Mouse (Mus musculus) megakaryocyte, adult 5-6 weeks (primary cell): ENCODE measurements around the gene Tuba4a. TPM values are rescaled to one million over a fixed set of nuclear protein-coding genes. Genes with fewer than 3 reads are reported as not detected.

ENCODE experiments used
- ATAC-seq: 2 replicates; pipeline ENCODE4 v1.8.0; 2016; ENCODE audit warnings: mild to moderate bottlenecking, inconsistent platforms; ENCODE audit not compliant: poor library complexity, severe bottlenecking
- total RNA-seq, 2 experiments: library from RNA; stranded (forward) in 1 of 2; stranded (reverse) in 1 of 2; fragments of 153-499, 151-499 nt in 1 of 2; fragments of 221-1000, 200-1000 nt in 1 of 2; gene quantifications; 2 replicates each; pipeline versions ENCODE4 v1.2.3 to v1.2.4; 2015 to 2017

The Tuba4a gene
- 373 and 391 TPM in 2 replicates for total RNA-seq (2015)
- 160 and 168 TPM in 2 replicates for total RNA-seq (2017)

DNA sequence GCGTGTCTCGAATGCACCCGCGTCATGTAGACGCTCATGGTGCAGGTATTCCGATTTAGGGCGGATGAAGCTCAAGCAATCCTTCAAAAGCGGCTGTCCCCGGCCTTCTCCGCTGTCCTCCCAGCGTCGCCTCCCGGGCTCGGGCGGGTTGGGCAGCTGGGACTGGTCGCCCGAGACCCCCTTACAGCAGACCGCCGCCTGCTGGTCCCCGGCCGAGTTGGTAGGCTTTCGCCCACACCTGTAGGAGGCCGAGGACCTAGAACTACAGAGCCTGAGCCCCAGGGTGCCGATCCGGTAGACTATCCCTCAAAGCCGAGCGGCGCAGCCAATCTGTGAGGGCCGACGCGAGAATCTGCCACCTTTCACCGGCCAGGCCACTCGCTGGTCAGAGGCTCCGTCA is at the start of gene Tuba4a:
Gene Tuba4a, minus strand, starts transcription at position 335 of the 400 bp plus-strand sequence.
- peak; percentile 1; the same call in 1 of the 2 replicates for ATAC-seq

DNA sequence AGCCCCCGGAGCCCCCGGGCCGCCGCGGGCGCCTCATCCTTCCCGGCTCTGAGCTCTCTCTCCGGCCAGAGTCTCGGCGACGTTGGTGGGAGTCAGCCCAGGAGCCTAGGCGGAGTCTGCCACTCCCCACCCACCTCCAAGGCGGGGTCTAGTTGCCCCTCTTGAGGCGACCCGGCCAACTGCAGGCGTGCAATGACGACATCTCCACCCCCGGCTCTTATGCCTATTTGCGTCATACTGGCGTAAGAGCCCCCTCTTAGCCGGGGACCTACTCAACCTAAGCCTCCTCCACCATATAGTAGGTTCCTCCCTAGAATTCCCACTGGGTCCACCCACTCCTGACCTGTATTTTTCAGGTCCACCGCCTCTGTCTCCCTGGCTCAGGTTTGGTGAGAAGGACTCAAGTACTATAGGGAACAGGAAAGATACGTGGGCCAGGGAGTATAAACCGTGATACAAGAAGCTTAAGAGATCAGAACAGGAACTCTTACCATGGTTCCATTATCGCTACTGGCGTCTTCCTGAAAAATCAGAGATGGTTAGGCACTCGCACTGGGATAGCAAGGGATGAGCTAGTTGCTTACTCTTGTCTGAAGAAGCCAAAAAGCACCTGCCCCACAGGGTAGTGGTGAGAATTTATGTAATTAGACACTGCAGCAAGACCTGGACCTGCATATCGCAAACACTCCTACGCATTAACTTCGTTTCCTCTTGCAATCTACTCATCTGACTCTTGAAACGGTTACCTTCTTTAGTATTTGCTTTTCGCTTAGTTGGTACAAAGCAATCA is 44.6 kb upstream of the Tuba4a start, which contains the start of gene Ptprn:
Gene Ptprn, minus strand, starts transcription at position 412 of the 790 bp plus-strand sequence.
- ATAC-seq: no peak

DNA sequence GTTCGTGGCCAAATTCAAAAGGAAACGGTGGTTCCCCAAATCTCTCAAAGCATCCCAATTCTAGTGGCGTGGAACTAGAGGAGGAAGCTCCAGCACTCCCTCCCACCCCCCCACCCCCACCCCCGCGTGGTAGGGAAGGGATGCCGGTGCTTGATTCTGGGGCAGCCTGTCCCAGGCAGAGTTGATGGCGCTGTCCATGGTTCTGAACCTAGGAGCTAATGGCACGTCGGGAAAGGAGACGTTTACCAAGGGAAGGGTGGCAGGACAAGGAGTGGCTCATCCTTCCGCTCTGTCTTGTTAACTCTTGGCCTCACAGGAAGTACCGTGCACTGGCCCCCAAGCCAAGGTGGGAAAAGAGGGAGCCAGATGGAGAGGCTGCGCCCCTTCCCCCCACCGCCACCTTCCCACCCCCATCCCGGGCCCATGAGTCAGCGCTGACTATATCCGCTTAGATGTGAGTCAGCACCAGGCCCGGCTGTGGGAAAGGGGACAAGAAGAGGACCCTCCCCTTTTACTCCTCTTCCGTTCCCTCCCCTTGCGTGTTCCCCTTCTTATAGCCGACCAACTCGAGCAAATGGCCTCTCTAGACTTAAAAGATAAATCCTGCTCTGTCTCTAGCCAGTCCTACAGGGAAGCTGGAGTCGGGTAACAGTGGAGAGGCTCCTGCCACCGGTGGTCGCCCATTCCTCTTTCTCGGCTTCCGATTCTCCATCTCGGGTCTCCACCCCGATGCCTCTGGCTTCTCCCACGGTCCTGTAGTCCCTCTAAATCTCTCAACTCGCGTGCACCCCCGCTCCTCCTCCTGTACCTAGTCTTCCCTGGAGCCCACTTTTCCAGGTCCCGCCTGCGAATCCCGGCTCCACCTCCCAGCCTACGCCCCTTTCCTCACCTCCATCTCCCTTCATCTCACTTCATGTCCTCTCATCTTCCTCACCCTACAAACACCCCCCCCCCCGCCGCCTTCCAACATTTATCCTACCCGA is 43.6 kb upstream of the Tuba4a start:
- 0 out of 2 replicates have a peak, but pooled peaks have one; percentile 33 for ATAC-seq

DNA sequence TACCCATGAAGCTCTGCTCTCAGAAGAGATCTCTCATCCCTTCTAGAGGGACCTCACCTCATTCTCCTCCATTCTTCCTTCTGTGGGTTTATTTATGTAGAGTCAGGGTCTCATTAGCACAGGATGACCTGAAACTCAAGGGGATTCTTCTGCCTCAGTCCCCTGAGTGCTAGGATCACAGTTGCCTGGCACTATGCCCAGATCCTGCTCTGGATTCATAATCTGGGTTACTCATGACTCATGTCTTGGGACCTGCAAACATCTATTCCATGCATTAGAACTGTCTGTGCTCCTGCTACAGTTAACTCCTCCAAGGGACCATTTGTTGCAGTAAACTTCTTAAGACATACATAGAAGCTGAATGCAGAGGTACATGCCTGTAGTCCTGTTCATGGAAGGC is 41.6 kb upstream of the Tuba4a start:
- ATAC-seq: no peak

DNA sequence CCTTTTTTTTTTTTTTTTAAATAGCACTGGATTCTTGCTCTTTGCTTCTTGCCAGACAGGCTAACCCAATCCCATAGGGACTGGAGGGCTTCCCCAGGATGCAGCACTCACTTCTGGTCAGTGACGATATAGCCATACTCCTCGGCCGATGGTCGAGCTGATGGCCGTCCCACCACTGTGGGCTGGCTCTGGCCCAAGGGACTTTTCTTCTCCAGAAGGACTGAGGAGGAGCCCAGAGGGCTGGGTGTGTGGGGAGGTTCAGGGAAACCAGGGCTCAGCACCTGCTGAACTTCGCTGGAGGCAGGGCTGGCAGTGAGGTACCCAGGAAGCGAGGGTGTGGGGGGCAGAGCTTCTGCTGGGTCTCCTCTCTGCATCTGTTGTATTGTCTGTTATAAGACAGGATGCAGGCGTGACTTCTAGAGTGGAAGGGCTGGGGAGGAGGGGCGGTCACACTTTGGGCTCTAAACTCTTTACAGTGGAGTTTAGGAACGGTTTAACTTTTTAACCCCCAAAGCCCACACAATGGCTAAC is 35.9 kb upstream of the Tuba4a start:
- ATAC-seq: no peak

DNA sequence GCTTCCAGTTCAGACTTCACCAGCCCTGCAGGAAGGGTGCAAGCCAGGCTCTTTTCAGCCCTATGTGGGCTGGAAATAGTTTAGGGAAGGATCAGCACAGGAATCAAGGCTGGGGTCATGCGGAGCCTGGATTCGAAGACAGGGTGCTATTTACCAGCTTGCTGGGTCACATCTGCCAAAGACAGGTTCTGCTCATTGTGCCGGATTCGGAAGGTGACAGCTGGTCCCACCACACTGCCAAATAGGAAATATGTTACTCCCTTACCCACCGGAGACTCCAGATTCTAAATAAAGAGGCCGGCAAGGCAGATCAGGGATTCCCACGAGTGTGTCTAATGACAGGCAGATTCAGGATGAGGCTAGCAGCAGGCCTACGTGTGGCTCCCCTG is 35.0 kb upstream of the Tuba4a start:
- ATAC-seq: no peak

DNA sequence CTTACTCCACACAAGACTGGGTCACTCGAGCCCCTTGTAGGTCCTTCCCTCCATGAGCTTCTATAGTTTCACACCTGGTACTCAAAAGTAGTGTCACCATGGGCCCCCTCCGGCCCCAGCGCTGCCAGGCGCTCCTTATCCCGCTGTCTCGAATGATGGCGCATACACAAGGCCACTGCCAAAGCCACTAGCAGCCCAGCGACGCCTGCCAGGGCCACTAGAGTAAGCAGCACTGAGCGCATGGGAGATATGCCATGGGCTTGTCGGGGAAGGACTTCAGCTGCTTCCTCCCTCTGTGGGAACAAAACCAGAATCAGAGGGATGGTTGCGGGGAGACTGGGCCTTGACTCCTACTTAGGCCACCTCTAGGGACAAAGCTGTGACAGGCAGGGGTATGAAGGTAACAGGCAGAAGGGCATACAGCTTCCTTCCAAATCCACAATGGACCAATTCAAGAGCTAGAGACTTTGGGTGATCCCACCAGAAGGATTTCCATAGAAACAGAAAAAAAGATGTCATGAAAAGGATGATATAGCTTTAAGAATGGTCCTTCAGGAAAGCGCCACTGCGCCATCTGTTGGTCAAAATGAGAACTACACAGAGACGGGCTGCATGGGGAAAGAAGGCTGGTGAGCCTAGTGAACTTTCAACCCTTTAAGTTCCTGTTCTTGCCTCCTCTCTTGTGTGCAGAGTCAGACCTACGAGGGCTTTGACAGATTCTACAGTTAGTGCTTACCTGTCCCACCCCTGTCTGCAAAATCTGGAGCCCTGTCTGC is 34.4 kb upstream of the Tuba4a start:
- peak; percentile 68 for ATAC-seq

DNA sequence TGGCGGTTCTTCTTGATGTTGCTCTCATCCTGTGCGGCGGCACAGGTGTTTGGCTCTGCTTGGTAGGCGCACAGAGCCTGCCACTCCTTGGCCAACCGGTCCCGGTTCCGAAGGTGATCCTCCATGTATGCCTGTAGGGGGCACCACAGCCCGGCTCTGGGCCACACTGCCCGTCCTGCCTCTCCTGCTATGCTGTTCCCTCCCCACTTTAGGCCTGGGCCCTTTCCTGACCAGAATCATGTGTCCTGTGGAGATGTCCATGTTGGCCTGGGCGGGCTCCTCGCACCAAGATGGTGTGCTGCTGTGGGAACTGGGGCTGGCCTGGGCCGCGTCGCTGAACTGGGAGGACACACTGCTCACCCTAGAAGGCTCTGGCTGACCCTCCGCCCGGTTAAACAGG is 33.4 kb upstream of the Tuba4a start:
- ATAC-seq: no peak

DNA sequence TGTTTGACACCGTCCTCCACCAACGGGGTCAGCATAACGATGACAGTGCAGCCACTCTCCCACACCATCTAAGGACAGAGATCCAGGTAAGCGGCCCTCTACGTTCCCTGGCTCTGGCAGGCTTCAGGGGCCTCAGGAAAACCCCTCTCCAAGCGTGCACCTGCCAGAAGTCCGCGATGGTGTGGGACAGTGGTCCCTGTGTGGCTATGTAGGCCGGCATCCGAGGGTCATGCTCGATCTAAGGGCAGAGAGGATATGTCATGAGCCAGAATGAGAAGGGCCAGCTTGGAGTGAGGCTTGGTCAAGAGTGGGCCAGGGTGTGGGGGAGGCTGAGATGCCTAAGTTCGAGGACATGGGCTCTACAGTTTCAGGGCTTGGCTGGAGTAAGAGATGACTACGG is 32.6 kb upstream of the Tuba4a start:
- no peak for ATAC-seq

DNA sequence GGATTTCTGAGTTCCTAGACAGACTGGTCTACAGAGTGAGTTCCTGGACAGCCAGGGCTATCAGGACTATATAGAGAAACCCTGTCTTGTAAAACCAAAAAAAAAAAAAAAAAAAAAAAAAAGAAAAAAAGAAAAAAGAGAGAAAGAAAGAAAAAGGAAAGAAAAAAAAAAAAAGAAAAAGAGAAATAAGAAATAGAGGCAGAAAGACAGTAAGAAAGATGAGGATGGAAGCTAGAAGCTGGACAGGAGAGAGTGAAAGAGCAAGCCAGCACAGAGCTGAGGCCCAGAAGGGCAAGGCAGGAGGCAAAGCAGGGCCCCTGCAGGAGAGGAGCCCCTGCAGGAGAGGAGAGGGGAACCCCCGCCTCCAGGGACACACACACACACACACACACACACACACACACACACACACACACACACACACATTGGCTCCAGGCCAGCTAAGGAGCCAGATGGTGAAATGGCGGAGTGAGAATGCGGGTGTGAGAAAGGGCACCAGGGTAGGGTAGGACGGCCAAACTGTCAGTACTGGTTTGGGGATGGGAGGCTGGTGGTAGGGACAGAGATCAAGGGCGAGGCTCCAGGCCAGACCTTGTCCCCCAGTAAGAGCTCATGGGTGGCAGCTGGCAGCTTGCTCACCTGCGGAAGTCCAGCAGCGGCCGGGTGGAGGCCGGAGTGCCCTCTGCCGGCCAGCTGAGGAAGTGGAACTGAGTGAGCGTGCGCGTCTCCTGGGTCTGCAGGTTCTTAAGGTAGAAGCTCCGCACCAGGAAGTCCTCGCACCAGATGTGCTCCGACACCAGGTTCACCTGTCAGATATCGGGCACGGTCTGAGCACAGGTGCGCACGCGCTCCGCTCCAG is 31.7 kb upstream of the Tuba4a start:
- peak; percentile 96 for ATAC-seq

DNA sequence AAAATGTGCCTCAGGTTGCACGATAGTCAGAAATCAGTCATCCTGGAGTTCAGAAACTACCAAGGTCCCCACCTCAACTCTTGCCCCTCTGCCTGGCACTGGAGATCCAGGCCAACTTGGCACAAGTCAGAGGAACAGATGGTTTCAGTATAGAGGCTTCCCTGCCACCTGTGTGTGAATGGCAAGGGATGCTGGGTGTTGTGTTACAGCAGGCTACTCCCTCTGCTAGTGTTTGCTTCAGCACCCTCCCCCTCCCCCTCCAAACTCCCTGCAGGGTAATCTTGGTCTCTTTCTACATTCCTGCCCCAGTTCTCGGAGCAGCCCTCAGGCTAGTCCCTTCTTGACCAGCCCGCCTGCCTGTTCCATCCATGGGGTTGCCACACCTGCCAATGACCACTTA is 30.8 kb upstream of the Tuba4a start:
- ATAC-seq: no peak

DNA sequence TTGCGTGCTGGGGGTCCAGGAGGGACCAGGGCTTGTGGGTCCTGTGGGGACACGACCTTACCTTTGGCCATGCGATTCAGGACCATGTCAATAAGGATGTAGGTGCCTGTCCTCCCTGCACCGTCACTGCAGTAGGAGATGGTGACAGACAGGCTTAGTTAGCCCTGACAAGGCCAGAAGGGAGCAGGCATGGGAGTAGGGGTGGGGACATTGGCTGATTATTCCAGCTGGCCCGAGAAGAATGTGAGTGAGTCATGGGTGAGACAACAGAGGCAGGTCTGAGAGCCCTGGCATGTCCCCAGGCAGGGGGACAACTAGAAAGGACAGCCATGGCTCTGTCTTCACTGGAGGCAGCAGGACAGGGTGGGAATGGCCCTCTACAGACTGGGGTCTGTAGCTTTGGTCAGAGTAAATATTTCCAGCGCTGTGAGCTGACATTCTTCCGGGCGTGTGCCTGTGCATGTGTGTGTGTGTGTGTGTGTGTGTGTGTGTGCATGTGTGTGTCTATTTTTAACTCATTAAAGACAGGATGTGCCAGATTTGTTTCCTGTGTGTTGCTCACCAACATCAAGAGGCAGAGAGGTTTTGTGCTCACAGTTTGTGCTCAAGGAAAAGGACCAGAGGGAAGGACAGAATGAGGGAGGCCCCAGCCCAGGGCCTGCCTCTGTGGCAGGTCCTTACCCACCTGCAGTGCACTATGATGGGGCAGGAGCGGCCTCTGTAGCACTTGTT is 28.5 kb upstream of the Tuba4a start:
- ATAC-seq: no peak

DNA sequence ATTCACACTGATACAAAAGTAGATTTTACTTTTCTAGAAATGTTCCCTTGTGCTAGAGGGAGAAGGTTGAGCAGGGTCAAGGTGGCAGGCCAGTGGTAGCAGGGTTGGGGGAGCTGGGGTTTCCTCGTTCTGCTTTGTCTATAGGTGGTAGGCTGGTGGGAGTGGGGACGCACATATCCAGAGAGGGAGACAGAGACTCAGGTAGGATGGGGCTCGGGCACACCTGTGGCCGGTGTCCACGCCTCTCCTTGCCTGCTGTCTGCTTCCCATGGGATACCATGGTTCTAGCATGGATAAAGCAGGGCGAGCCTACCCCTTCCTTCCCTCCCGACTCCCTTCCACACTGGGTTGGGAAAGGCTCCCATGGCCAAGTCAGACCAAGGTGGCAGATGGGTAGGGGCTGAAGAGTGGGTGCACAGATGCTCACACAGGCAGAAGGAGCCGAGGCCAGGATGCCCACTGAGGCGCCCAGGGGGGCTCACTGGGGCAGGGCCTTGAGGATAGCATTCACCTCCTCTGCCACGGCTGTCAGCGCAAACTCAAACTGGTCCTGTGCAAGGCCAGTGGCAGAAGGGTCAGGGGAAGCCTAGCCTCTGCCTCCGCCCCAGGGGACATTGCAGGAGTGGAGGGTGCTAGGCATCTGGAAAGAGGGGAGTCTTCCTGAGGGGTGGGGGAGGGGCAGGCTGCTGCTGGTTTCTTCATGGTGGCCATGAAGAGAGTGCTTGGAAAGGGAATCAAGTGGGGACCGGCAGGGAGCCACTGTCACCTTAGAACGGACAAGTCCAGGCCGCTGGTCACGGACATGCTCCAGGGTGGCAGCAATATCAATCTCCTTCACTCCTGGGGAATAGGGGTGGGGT is 27.6 kb upstream of the Tuba4a start:
- no peak for ATAC-seq

DNA sequence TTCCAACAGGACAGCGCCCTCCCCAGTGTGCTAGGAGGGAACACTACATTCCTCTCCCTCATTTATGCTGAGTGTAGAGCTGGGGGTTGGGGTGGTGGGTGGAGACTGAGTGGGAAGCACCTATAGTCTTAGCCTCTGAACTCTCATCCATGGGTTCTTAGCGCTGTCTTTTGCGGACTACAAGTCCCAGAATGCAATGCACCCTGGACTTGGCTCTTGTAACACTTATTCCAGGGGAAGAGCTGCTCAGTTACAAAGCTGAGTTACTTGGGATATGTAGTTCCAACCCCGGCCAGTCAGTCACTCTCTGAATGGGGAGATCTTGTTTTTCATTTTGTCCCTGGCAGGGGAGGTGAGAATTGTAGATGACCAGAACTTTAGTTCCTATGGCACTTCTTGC is 25.2 kb upstream of the Tuba4a start:
- ATAC-seq: peak; percentile 88

DNA sequence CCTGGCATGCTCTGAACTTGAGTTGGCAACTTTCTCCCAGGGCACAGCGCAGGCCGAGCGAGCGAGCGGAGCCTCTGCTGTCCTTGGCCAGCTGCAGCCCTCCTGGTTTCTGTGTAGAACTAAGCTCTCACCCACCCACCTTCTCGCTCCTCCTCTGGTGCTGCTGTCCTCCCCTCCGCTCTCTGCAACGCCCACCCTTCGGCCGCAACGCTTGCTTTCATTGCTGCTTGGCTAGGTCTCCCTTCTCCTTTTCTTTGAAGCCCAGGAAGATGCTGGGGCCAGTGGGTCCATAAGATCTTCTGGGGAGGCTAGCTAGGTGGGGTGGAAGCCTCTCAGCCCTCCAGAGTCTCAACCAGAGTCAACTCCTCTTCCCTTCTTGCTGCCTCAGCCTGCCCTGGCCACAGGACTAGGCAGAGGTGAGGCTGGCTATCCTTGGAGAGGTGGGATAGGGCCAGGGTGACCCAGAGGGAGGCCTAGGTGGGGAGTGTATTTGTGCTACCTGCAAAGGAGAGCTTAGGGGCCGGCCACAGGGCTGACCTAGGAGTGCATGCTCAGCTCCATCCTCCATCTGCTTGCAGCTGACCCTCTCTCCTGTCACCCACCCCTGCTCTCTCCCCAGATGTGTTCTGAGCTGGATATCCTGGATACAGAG is 24.6 kb upstream of the Tuba4a start:
- ATAC-seq: no peak

DNA sequence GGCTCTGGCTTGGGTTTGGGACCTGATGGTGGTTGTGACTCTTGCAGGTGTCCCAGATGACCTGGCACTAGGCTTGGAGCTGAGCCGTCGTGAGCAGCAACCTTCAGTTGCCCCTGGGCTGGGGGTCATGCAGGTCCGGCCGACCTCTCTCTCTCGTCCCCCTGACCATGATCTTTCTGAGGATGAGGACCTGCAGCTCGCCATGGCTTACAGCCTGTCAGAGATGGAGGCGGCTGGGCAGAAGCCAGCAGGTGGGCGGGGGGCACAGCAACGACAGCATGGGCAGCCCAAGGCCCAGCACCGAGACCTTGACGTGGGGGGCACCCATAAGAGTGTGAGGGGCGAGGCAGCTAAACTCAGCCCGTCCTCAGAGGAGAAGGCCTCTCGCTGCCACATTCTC is 23.7 kb upstream of the Tuba4a start:
- no peak for ATAC-seq

DNA sequence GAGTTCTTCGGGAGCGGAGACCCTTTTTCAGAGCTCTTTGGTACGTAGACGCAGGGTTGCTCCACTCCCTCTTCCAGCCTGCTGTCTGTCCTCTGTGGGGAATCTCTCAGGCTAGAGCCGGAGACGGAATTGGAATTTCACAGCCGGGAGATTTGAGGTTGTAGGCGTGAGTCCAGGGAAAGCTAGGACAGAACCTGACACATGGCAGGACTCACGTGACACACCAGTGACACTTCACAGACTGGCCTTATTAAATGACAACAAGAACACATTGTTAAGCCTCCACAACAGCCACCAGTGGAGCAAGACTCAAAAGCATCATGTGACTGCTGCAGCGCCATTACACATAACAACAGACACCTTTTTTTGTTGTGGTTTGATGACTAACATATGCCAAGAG is 19.9 kb upstream of the Tuba4a start:
- ATAC-seq: no peak
